Mouse (Mus musculus): ENCODE measurements at regions not wholly inside any gene's neighbourhood (a gene's known extent, or its start where the extent isn't known, plus 50 kb on each side); places are given as distances from the start of the nearest gene placed in this dataset.
"Not testable (repeated sequence)": the region's sequence is repeated elsewhere in the genome, so short reads cannot be mapped to it uniquely, and the experiment has no call there.

- DNase-seq: no peak
Observed at GRCm38 (mm10) chr5:97831421-97831820, 199.4 kb downstream of the Antxr2 start.

DNA sequence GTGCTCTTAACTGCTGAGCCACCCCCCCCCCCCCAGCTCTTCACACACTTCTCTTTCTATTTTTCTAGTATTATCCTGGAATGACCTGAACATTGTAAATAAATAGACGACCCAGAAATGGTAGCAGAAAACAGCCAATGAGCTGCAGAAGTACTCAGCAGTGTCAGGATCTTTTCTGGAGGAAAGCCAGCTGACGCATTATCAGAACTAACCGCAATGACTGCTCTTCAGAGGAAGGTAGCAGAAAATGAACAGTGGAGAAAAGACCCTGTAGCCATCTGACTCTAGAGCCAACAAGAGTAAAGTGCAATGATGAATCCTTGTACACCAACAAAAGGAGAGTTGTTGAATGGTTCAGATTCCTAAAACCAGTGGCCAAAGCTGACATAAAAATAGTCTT lies 213.4 kb downstream of the Antxr2 start:
- no peak for DNase-seq

- no peak for DNase-seq
Observed at GRCm38 (mm10) chr5:97815357-97815756, 215.5 kb downstream of the Antxr2 start.

- no peak for DNase-seq
Observed at GRCm38 (mm10) chr5:97814700-97815099, 216.1 kb downstream of the Antxr2 start.

GRCm38 (mm10) chr5:97812611-97813350 lies 218.1 kb downstream of the Antxr2 start:
- no peak for DNase-seq

DNA sequence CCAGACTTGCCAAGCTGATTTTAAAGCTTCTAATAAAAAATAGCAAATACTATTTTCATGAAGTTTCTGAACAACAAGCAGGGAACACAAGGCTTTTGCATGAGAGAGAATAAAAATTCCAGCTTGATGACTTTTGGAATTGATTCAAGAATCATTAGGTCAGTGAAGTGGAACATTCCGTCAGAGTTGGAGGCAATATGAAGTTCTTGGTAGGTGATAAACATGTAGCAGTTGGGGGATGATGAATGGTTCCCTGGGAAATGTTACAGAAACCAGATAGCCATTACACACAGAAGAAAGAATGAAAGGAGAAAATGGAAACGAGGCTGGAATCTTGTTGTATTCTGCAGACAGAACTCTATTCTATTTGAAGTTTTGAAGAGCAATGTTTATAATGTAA lies 221.8 kb downstream of the Antxr2 start:
- DNase-seq: no peak

DNA sequence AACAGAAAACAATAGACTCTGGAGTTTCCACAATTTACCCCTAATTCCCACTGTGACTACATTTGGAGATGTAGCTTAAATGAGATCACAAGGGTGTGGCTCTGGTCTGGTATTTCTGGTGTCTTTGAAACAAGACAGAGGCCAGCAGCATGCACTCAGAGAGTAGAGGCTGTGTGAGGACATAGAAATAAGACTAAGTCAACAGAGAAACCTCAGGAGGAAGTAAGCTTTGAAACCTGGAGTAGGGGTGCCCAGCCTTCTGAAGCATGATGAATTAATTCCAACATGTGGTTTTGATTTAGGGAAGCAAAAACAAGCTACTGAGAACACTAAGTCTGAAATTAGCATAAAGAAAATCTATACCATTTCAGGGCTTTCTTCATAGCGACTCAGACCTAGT lies 223.7 kb downstream of the Antxr2 start:
- DNase-seq: peak; percentile 22

GRCm38 (mm10) chr5:97806754-97807153 lies 224.1 kb downstream of the Antxr2 start:
- DNase-seq: no peak

GRCm38 (mm10) chr5:97800017-97800416 lies 230.8 kb downstream of the Antxr2 start:
- no peak for DNase-seq

GRCm38 (mm10) chr5:97788175-97788574 lies 242.7 kb downstream of the Antxr2 start:
- no peak for DNase-seq

GRCm38 (mm10) chr5:97787001-97787400 lies 243.8 kb downstream of the Antxr2 start:
- no peak for DNase-seq

DNA sequence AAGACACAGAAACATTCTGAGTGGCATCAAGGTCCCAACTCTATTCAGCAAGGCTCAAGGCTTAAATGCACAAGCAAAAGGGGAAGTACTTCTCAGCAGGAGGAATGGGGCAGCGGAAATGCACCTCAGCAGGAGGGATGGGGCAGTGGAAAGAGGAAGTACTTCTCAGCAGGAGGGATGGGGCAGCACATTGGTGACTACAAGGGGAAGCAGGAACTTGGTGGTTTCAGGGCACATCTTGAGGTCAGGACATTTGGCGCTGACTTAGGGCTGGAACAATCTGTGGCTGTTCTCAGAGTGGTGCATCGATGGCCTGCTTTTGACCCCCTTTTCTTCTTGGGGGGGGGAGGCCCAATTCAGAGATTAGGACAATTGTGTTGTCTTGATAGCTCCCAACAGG lies 255.7 kb downstream of the Antxr2 start:
- not testable (repeated sequence) for DNase-seq

DNA sequence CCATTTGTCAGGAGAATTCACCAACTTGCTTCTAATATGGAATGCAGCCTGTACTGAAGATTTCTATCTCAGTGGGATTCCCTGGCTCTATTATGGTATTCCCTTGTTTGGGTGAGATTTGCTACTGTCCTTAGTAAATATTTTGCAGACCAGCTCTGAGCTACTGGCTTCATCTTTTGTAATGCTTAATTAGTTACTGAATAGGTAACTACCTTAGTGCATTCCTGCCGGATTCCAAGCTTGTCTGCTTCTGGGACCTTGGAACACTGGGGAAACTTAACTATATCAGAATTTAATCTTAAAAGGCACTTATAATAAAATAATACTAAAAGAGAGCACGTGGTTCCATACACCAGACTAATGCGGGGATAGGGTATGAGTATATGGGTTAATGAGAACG lies 257.4 kb downstream of the Antxr2 start:
- not testable (repeated sequence) for DNase-seq

DNA sequence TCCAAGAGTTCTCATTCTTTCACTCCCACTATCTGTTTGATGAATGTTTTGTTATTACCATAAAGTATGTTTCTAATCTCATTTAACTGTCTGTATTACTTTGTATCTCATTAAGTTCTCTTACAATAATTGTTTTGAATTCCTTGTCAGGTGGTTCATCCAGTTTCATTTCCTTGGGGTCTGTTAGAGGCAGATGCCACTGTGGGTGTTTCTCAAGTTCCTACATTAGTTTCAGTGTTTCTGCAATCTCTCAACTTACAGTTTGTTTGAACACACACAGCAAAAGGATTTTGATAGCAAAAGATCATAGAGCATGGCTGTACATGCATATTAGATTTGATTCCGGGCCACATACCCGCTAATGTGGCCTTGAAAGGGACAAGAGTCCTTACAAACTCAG lies 280.5 kb upstream of the Gk2 start:
- DNase-seq: no peak

DNA sequence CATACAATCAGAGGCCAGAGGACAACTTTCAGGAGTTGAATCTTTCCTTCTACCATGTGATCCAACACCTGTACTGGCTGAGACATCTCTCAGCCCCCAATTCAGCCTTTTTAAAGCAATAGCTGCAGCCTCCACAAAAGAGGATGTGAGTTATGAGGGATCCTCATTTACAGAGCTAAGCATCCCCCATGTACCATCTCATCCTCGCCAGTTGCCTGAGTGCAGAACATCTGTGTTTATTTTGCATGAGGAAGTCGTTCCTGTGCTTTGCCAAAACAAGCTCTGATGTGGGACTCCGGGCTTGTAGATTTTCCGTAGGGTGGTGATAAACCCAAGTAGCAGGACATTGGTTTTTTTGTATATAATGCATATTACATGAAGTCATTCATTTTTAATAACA lies 274.1 kb upstream of the Gk2 start:
- DNase-seq: no peak

GRCm38 (mm10) chr5:97719364-97719763 lies 262.5 kb upstream of the Gk2 start:
- DNase-seq: peak; percentile 20

- no peak for DNase-seq
Observed at GRCm38 (mm10) chr5:97705270-97705669, 248.4 kb upstream of the Gk2 start.

GRCm38 (mm10) chr5:97700507-97700906 lies 243.7 kb upstream of the Gk2 start:
- DNase-seq: no peak

GRCm38 (mm10) chr5:97697581-97698134 lies 240.8 kb upstream of the Gk2 start:
- DNase-seq: no peak

DNA sequence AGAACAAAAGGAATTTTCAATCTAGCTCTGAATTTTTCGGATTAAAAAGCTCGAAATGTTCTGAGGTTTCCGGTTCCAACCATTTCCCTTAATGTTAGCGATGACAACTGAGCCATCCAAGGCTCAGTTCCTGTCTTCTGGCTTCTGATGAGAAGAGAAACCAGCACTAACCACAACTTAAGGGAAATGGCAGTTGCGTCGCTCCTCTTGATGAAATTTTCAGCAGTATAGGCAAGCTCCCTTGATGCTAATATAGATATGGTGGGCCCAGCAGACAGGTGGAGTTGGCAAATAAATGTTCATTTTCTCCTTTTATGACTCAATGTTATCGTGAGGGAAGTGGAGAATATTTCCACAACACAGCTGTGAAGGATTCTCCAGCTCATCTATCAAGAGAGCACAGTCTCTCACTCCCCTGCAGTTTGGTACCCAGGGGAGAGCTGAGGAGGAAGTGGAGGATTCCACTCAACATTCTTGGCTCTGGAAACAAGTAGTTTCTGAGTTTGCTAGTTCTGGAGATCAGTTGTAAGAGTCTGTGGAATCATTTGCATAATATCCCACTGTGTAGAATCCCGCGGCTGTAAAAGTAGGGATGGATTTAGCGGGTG lies 236.6 kb upstream of the Gk2 start:
- DNase-seq: no peak

DNA sequence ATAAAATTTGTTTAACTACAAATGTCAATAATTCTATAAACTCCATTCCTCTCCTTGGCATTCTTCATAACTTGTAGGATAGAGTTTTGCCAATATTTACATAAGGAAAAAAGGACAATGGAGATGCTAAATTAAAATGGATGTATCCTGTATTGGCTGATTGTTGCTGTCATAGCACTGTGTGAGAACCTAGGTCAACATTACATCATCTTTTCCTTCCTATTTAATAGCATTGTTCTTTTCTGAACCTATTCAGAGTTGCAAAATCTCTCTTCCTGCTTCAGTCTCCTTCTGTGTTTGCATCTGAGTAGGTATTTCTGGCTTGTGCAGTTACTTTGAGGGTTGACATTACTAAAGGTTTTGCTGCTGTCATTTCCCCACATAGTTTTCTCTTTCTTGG lies 228.6 kb upstream of the Gk2 start:
- no peak for DNase-seq

DNA sequence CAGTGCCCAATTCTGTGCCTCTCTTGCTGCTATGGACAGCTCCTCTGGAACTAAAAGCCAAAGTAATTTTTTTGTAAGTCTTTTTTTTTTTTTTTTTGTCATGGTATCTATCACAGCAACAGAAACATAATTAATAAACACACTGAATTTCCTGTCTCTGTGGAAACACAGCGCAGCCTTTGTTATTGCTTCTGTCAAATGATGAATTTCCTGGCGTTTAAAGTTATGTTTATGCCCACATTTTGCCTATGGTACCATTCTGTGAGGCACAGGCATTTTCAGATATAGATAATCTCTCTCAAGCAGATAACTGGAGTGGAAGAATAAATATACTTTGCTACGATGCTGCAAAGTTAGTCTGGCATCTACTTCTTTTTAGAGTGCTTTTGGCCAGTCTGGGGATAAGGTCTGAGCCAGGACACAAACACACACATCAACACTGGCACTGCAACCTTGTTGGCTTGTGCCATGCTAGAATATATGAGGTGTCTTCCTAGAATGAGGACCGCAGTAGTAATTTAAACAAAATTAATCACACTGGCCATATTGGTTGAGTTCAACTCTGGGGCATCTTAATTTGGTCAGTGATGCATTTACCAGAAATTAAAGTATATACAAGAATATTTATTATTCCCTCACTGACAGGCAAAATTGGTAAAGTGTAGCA lies 227.9 kb upstream of the Gk2 start:
- no peak for DNase-seq

GRCm38 (mm10) chr5:97669726-97670125 lies 212.9 kb upstream of the Gk2 start:
- DNase-seq: no peak

Data from embryo, embryonic 11 days (tissue).